Mouse (Mus musculus) spleen, adult 2 months (tissue): ENCODE results near the gene Ccdc88c.

Experiments used
- CTCF ChIP-seq: fragments of 200-500 bp; IDR thresholded peaks from 2 replicates; pipeline ENCODE4 v1.5.1; 2011; ENCODE audit warnings: mild to moderate bottlenecking, inconsistent platforms; ENCODE audit not compliant: insufficient read depth, insufficient read length, insufficient replicate concordance; ENCODE audit errors: extremely low read depth
- POLR2A ChIP-seq: fragments of 200-500 bp; IDR thresholded peaks from 2 replicates; pipeline ENCODE4 v1.6.1; 2011; ENCODE audit warnings: low read depth, low read length, inconsistent platforms

GRCm38 (mm10) chr12:101025379-101025778, 3.5 kb downstream of the Ccdc88c start:
- TF ChIP-seq CTCF (no peak), POLR2A (no peak)
